Mouse (Mus musculus): Measurements from ENCODE around the gene Gstm6. TPM values are rescaled to one million over a fixed set of nuclear protein-coding genes. Genes with fewer than 3 reads are reported as not detected.
A peak's percentile ranks its signal among the peaks of the same experiment; 100 is the strongest.
"Not testable (repeated sequence)": the region's sequence is repeated elsewhere in the genome, so short reads cannot be mapped to it uniquely, and the experiment has no call there.

Gstm6 gene
- total RNA-seq (2014; rRNA removed) (16.7 and 25.5 TPM in 2 replicates), polyA plus RNA-seq (2015; fragmentation: Nextera tagmentation; extraction: Ambion mirVana) (27.2 and 31.6 TPM in 2 replicates)

DNA sequence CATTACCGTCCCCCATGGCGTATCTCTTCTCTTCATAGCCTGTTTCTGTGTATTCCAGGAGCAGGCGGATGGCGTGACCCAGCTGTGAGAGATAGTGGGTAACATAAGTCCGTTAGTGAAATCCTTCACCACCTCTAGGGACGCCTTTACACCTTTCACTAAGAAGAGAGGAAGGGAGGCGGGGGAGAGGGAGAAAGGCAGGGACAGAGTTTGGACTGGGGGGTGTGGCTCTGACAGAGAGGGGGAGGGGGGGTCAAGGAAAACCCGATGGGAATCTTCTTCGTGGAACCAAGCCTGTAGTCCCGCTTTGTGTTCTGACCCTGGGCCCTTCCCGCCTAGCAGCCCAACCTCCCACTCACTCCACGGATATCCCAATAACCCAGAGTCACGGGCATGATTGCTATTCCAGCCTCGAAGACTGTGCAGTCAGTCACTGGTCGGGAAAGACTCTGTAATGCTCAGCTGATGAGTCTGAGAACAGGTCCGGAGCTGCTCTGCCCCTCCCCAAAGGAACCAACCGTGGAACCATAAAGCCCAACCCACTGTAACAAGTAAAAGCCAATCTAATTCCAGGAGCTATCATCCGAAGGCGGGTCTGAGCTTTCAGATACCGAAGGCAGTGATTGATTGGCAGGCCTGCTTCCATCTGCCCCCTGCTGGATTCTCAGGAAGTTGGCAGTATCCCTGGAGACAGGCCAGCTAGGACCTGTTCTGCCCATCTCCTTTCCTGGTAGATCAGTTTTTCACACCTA is at the start of gene Gstm6:
Gene Gstm6, minus strand, starts transcription at position 511 of the 752 bp plus-strand sequence.
- 17% methylated on average over 20 of the region's 20 CpGs for WGBS
- peak within 1 kb of the TSS; percentile 18; the same call in 1 of the 2 replicates for H3K4me3 ChIP-seq (ENCODE audit: low read depth, low read length)
- 0 out of 2 replicates have a peak within 1 kb of the TSS, but pooled peaks have one; percentile 29 for H3K9ac ChIP-seq (replicated peaks; ENCODE audit: low read length, poor library complexity, severe bottlenecking)
- ATAC-seq (ENCODE audit: low FRiP score) (peak; percentile 88), DNase-seq (ENCODE audit: low spot score) (peak; percentile 84)
- H3K9me3 ChIP-seq (ENCODE audit: low read length): no peaks in the 10 kb centered on the region
- peak within 1 kb of the TSS; percentile 47 for H3K4me2 ChIP-seq (ENCODE audit: low read depth, low read length, poor library complexity, severe bottlenecking)
- peak; percentile 87 for TF ChIP-seq CTCF (IDR thresholded peaks at IDR 0.05)
- peaks cover 9% of the 10 kb centered on the region; the same call in 1 of the 2 replicates for H3K4me1 ChIP-seq (ENCODE audit: insufficient read depth, low read length)
- H3K27me3 ChIP-seq (ENCODE audit: insufficient read depth, low read length): no peaks in the 10 kb centered on the region
- no peaks in the 10 kb centered on the region for H3K36me3 ChIP-seq (ENCODE audit: insufficient read depth, low read length)
- H3K27ac ChIP-seq (ENCODE audit: low read depth, low read length): peak within 1 kb of the TSS; percentile 38

DNA sequence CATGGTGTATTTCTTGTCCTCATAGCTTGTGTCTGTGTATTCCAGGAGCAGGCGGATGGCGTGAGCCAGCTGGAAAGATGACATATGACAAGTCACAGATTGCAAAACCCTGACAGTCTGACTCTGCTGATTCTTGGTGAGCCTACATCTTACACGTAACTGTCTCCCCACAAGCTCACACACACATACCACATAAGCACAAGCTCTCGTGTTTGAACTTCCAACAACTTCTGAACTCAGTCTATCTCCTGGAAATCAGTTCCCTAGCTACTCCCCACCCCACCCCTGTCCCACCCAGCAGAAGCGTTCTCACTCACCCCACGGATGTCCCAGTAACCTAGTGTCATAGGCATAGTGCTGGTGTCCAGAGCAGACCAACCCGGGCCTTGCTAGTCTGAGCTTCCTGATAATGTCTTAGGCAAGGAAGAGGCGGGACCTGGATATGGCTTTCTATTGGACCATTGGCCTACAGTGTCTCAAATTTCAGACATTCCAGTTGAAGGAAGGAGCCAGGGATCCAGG is 42.6 kb upstream of the Gstm6 start, which contains the start of gene Gstm2:
Gene Gstm2, minus strand, starts transcription at position 413 of the 522 bp plus-strand sequence.
- Histone ChIP-seq H3K4me2 (ENCODE audit: low read depth, low read length, poor library complexity, severe bottlenecking) (no peak within 1 kb of the TSS), H3K27ac (ENCODE audit: low read depth, low read length) (no peak within 1 kb of the TSS), H3K4me3 (ENCODE audit: low read depth, low read length) (no peak within 1 kb of the TSS), H3K9me3 (ENCODE audit: low read length) (no peaks in the 10 kb centered on the region), H3K36me3 (ENCODE audit: insufficient read depth, low read length) (no peaks in the 10 kb centered on the region), H3K9ac (replicated peaks; ENCODE audit: low read length, poor library complexity, severe bottlenecking) (no peak within 1 kb of the TSS), H3K4me1 (ENCODE audit: insufficient read depth, low read length) (no peaks in the 10 kb centered on the region), H3K27me3 (ENCODE audit: insufficient read depth, low read length) (no peaks in the 10 kb centered on the region)
- WGBS: 69% methylated on average over 8 of the region's 8 CpGs
- no peak for DNase-seq (ENCODE audit: low spot score)
- ATAC-seq (ENCODE audit: low FRiP score): no peak
- TF ChIP-seq CTCF (IDR thresholded peaks at IDR 0.05): no peak

DNA sequence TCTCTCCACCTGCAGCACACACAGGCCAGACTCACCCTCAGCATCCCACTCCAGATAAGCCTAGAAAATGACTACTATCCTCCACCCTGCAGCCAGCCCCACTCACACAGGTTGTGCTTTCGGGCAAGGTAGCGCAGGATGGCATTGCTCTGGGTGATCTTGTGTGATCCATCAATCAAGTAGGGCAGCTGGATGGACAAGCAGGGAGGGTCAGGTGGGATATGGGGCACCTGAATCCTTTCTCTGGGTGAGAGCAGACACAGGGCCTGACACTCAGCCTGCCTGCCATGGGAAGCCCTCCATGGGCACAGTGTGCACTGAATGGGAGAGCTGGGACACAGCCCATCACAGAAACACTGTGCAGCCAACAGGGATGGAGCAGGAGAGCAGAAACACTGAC is 41.6 kb upstream of the Gstm6 start:
- WGBS: 98% methylated on average over 2 of the region's 2 CpGs
- not testable (repeated sequence) for H3K27ac ChIP-seq (ENCODE audit: low read depth, low read length); H3K4me3 ChIP-seq (ENCODE audit: low read depth, low read length); H3K36me3 ChIP-seq (ENCODE audit: insufficient read depth, low read length); H3K9me3 ChIP-seq (ENCODE audit: low read length); H3K9ac ChIP-seq (replicated peaks; ENCODE audit: low read length, poor library complexity, severe bottlenecking); H3K27me3 ChIP-seq (ENCODE audit: insufficient read depth, low read length); ATAC-seq (ENCODE audit: low FRiP score); H3K4me1 ChIP-seq (ENCODE audit: insufficient read depth, low read length); H3K4me2 ChIP-seq (ENCODE audit: low read depth, low read length, poor library complexity, severe bottlenecking); DNase-seq (ENCODE audit: low spot score)

DNA sequence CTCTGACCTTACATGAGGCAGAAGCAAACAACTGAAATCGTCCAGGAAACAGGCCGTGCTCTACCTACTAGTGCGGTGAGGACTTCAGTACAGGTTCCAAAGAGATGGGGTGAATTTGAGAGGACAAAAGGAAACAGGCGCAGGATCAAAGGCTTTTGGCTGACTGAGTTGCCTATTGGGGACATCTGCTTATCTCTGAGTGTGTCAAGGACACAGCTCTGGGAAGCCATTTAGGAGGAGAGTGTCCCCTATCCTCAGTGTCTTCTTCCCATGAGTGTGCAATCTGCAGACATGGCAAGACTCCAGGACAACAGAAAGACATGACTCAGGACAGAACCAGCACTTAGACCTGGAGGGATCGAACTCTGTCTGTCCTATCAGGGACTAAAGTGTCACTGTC is 40.9 kb upstream of the Gstm6 start:
- TF ChIP-seq CTCF (IDR thresholded peaks at IDR 0.05): no peak
- ATAC-seq (ENCODE audit: low FRiP score) (no peak), DNase-seq (ENCODE audit: low spot score) (no peak)
- no peaks in the 10 kb centered on the region for H3K4me1 ChIP-seq (ENCODE audit: insufficient read depth, low read length)
- H3K27ac ChIP-seq (ENCODE audit: low read depth, low read length): no peak overlapping the region
- H3K27me3 ChIP-seq (ENCODE audit: insufficient read depth, low read length): no peaks in the 10 kb centered on the region
- WGBS: 83% methylated on average over 5 of the region's 5 CpGs
- H3K36me3 ChIP-seq (ENCODE audit: insufficient read depth, low read length): no peaks in the 10 kb centered on the region
- H3K9me3 ChIP-seq (ENCODE audit: low read length): no peaks in the 10 kb centered on the region
- H3K4me2 ChIP-seq (ENCODE audit: low read depth, low read length, poor library complexity, severe bottlenecking): no peak overlapping the region
- no peak overlapping the region for H3K9ac ChIP-seq (replicated peaks; ENCODE audit: low read length, poor library complexity, severe bottlenecking)
- H3K4me3 ChIP-seq (ENCODE audit: low read depth, low read length): no peak overlapping the region

DNA sequence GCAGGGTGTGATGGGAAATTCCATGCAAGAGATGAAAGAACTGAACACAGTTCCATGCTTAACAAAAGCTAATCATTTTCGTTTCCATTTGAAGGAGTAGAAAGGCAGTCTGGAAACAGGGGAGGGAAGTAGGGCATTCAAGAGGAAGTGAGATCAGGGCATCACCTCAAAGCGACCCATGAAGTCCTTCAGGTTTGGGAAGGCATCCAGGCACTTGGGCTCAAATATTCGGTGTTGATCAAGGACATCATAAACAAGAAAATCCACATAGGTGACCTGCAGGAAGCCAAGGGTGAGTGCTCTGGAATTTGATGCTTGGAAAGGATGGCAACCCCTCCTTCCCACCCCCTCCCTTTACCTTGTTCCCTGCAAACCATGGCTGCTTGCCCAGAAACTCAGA is 40.2 kb upstream of the Gstm6 start:
- H3K27me3 ChIP-seq (ENCODE audit: insufficient read depth, low read length): no peaks in the 10 kb centered on the region
- no peaks in the 10 kb centered on the region for H3K36me3 ChIP-seq (ENCODE audit: insufficient read depth, low read length)
- H3K9ac ChIP-seq (replicated peaks; ENCODE audit: low read length, poor library complexity, severe bottlenecking): no peak overlapping the region
- H3K4me2 ChIP-seq (ENCODE audit: low read depth, low read length, poor library complexity, severe bottlenecking): no peak overlapping the region
- no peaks in the 10 kb centered on the region for H3K4me1 ChIP-seq (ENCODE audit: insufficient read depth, low read length)
- 79% methylated on average over 3 of the region's 3 CpGs for WGBS
- ATAC-seq (ENCODE audit: low FRiP score): no peak
- H3K27ac ChIP-seq (ENCODE audit: low read depth, low read length): no peak overlapping the region
- TF ChIP-seq CTCF (IDR thresholded peaks at IDR 0.05): no peak
- no peak overlapping the region for H3K4me3 ChIP-seq (ENCODE audit: low read depth, low read length)
- no peak for DNase-seq (ENCODE audit: low spot score)
- no peaks in the 10 kb centered on the region for H3K9me3 ChIP-seq (ENCODE audit: low read length)

DNA sequence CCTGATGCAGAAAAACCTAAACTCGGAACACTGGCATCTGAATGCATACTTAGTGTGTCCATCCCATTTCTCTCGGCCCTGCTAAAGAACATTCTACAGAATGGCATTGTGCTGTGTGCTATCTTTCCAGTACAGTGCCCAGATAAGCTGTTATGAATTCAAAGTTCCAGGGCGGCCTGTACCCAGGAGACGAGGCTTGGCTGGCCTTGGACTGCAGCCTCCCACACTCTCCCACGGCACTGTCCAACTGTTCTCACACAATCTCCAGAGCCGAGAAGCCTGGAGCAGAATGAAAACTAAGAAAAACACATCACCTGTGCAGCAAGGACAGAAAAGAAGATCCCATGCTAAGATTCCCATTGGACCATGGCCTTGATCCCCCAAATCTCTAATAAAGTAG is 39.2 kb upstream of the Gstm6 start:
- Histone ChIP-seq H3K4me2 (ENCODE audit: low read depth, low read length, poor library complexity, severe bottlenecking) (no peak overlapping the region), H3K36me3 (ENCODE audit: insufficient read depth, low read length) (no peaks in the 10 kb centered on the region), H3K9ac (replicated peaks; ENCODE audit: low read length, poor library complexity, severe bottlenecking) (no peak overlapping the region), H3K27me3 (ENCODE audit: insufficient read depth, low read length) (no peaks in the 10 kb centered on the region), H3K9me3 (ENCODE audit: low read length) (no peaks in the 10 kb centered on the region), H3K4me3 (ENCODE audit: low read depth, low read length) (no peak overlapping the region), H3K27ac (ENCODE audit: low read depth, low read length) (no peak overlapping the region), H3K4me1 (ENCODE audit: insufficient read depth, low read length) (no peaks in the 10 kb centered on the region)
- 76% methylated on average over 6 of the region's 6 CpGs for WGBS
- ATAC-seq (ENCODE audit: low FRiP score) (no peak), DNase-seq (ENCODE audit: low spot score) (no peak)
- TF ChIP-seq CTCF (IDR thresholded peaks at IDR 0.05): no peak
